17 mouse cellular contexts compared by ENCODE assay signal in the genomic region with DNA sequence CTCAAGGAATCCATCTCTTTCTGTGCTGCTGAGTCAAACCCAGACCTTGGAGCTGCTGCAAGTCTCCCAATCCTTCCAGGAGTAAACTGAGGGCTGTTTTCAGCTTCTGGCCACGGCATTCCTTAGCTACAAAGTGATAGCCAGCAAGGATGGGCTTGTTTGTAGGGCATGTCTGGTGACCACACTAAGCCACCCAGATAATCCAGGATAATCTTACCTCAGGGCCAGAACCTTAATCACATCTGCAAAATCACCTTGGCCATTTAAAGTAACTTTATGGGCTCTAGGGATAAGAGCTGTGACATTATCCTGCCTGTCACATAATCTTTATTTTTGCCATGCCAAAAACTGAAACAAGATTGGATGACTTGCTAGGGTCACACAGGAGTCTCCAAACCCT.
"Had no signal": no experiment of that assay in that cellular context is flagged by ENCODE, and none has a peak within 500 bp of the region (broad histone marks: within the 10 kb centered on the region; RNA-seq: fewer than 3 reads in every experiment).

No protein-coding gene starts in this region.

- H3K4me3 ChIP-seq: midbrain, embryonic 10.5 days; midbrain, embryonic 12.5 days; myocyte; neural tube, embryonic 13.5 days; neural tube, embryonic 15.5 days had no signal

- H3K27me3 ChIP-seq: midbrain, embryonic 12.5 days; neural tube, embryonic 13.5 days; neural tube, embryonic 15.5 days had no signal

- H3K9me3 ChIP-seq: midbrain, embryonic 10.5 days; midbrain, embryonic 12.5 days; neural tube, embryonic 13.5 days; neural tube, embryonic 15.5 days had no signal

- H3K4me2 ChIP-seq: lung, embryonic 14.5 days; midbrain, embryonic 12.5 days; neural tube, embryonic 13.5 days; neural tube, embryonic 15.5 days had no signal

- DNase-seq: lung, adult 18-20 months; lung, embryonic 14.5 days; lung, postnatal 10 days; lung, postnatal 4 days; midbrain, embryonic 14.5 days; right cerebral cortex, adult 18-20 months; right cerebral cortex, postnatal 4 days; spleen, adult 18-20 months; thymus, adult 18-20 months; thymus, postnatal 14 days; thymus, postnatal 36 days had no signal

- H3K27ac ChIP-seq: liver, embryonic 14.5 days; midbrain, embryonic 10.5 days; midbrain, embryonic 12.5 days; neural tube, embryonic 13.5 days; neural tube, embryonic 15.5 days had no signal

- H3K9ac ChIP-seq: liver, embryonic 14.5 days; lung, embryonic 14.5 days; midbrain, embryonic 12.5 days; neural tube, embryonic 13.5 days; neural tube, embryonic 15.5 days had no signal
